Mouse (Mus musculus) CH12.LX (cell line): ENCODE data around the gene Inpp1. TPM values are rescaled to one million over a fixed set of nuclear protein-coding genes. Genes with fewer than 3 reads are reported as not detected.
"Not testable (repeated sequence)": the region's sequence is repeated elsewhere in the genome, so short reads cannot be mapped to it uniquely, and the experiment has no call there.

Experiments used
- DNase-seq: peaks from one replicate; pipeline ENCODE4 v3.0.0-alpha.2; 2013; ENCODE audit errors: extremely low read depth
- H3K27ac ChIP-seq: 2 replicates; pipeline ENCODE4 v1.5.1; 2012; ENCODE audit warnings: low read depth, mild to moderate bottlenecking, control low read depth, moderate library complexity; ENCODE audit not compliant: insufficient read depth
- H3K27me3 ChIP-seq: replicated peaks from 2 replicates; pipeline ENCODE3; 2012; ENCODE audit warnings: inconsistent platforms
- H3K36me3 ChIP-seq, 2 experiments: replicated peaks in 1 of 2; 2 replicates each; pipeline versions ENCODE3 to v1.6.1; 2012; ENCODE audit warnings: inconsistent platforms in 1 of 2, low read length in 1 of 2, mild to moderate bottlenecking in 1 of 2, mixed read lengths in 1 of 2, moderate library complexity in 1 of 2; ENCODE audit not compliant: control insufficient read depth in 1 of 2, insufficient read depth in 1 of 2
- H3K4me1 ChIP-seq, 2 experiments: 2 replicates each; pipeline ENCODE4 v1.6.1; 2012; ENCODE audit warnings: inconsistent platforms in 1 of 2, moderate library complexity in 1 of 2; ENCODE audit not compliant: insufficient read depth in 2 of 2, control insufficient read depth in 1 of 2
- H3K4me2 ChIP-seq: 2 replicates; pipeline ENCODE4 v1.6.1; 2012; ENCODE audit warnings: low read depth, mild to moderate bottlenecking, control low read depth; ENCODE audit not compliant: poor library complexity, insufficient read depth, severe bottlenecking
- H3K4me3 ChIP-seq, 3 experiments: fragments of 150-350 bp in 1 of 3; sonication (generic) in 1 of 3; replicated peaks in 1 of 3; 2 replicates each; pipeline versions ENCODE3 to v1.5.1; 2011 to 2012; ENCODE audit warnings: low read depth in 2 of 3, low read length in 2 of 3, mild to moderate bottlenecking in 2 of 3, moderate library complexity in 2 of 3, control low read depth in 1 of 3, improper control_type of control experiment in 1 of 3, inconsistent platforms in 1 of 3, mixed read lengths in 1 of 3; ENCODE audit not compliant: poor library complexity in 1 of 3
- H3K79me2 ChIP-seq: replicated peaks from 2 replicates; pipeline ENCODE4 v1.6.1; 2012; ENCODE audit warnings: mild to moderate bottlenecking, moderate library complexity; ENCODE audit not compliant: control insufficient read depth, poor library complexity, insufficient read depth, severe bottlenecking; ENCODE audit errors: extremely low read depth
- H3K9ac ChIP-seq: 2 replicates; pipeline ENCODE4 v1.6.1; 2012; ENCODE audit warnings: low read depth, mild to moderate bottlenecking, control low read depth, moderate library complexity; ENCODE audit not compliant: insufficient read depth
- H3K9me3 ChIP-seq: replicated peaks from 2 replicates; pipeline ENCODE3; 2012; ENCODE audit warnings: low read length, inconsistent platforms, mixed read lengths
- CHD1 ChIP-seq: IDR thresholded peaks from 2 replicates; pipeline ENCODE4 v1.6.1; 2012; ENCODE audit warnings: low read depth, low read length, improper control_type of control experiment, inconsistent platforms
- CHD2 ChIP-seq: IDR thresholded peaks from 2 replicates; pipeline ENCODE4 v1.6.1; 2011; ENCODE audit warnings: low read length, improper control_type of control experiment
- CTCF ChIP-seq, 2 experiments: IDR thresholded peaks in 1 of 2; conservative IDR thresholded peaks in 1 of 2; 2 replicates each; pipeline ENCODE4 v1.5.1; 2011 to 2012; ENCODE audit warnings: low read depth in 2 of 2, low read length in 2 of 2, improper control_type of control experiment in 1 of 2, inconsistent platforms in 1 of 2, mild to moderate bottlenecking in 1 of 2, moderate library complexity in 1 of 2
- EP300 ChIP-seq: IDR thresholded peaks from 2 replicates; pipeline ENCODE4 v1.6.1; 2011; ENCODE audit warnings: low read length, improper control_type of control experiment
- ETS1 ChIP-seq: conservative IDR thresholded peaks from 2 replicates; pipeline ENCODE4 v1.6.1; 2012; ENCODE audit warnings: low read depth, mild to moderate bottlenecking, inconsistent platforms, low read length, improper control_type of control experiment, moderate library complexity
- IRF4 ChIP-seq: IDR thresholded peaks from 2 replicates; pipeline ENCODE4 v1.6.1; 2014; ENCODE audit warnings: low read depth, mild to moderate bottlenecking, inconsistent platforms, low read length, improper control_type of control experiment
- JUND ChIP-seq: conservative IDR thresholded peaks from 2 replicates; pipeline ENCODE4 v1.6.1; 2011; ENCODE audit warnings: low read depth, low read length, improper control_type of control experiment
- MEF2A ChIP-seq: IDR thresholded peaks from 2 replicates; pipeline ENCODE4 v1.6.1; 2014; ENCODE audit warnings: low read depth, mild to moderate bottlenecking, inconsistent platforms, low read length, improper control_type of control experiment, borderline replicate concordance
- MYC ChIP-seq: IDR thresholded peaks from 2 replicates; pipeline ENCODE4 v1.6.1; 2011; ENCODE audit warnings: low read depth, mild to moderate bottlenecking, improper control_type of control experiment, low read length
- NELFE ChIP-seq: IDR thresholded peaks from 2 replicates; pipeline ENCODE4 v1.6.1; 2011; ENCODE audit warnings: low read depth, low read length, improper control_type of control experiment
- PAX5 ChIP-seq: IDR thresholded peaks from 2 replicates; pipeline ENCODE4 v1.6.1; 2012; ENCODE audit warnings: low read length, inconsistent platforms, mixed read lengths
- RAD21 ChIP-seq: IDR thresholded peaks from 2 replicates; pipeline ENCODE4 v1.6.1; 2011; ENCODE audit warnings: low read depth, mild to moderate bottlenecking, low read length, improper control_type of control experiment, moderate library complexity
- RCOR1 ChIP-seq: conservative IDR thresholded peaks from 2 replicates; pipeline ENCODE4 v1.6.1; 2012; ENCODE audit warnings: low read depth, mild to moderate bottlenecking, inconsistent platforms, low read length, improper control_type of control experiment
- SIN3A ChIP-seq: IDR thresholded peaks from 2 replicates; pipeline ENCODE4 v1.6.1; 2012; ENCODE audit warnings: low read length, improper control_type of control experiment, inconsistent platforms
- SMC3 ChIP-seq: IDR thresholded peaks from 2 replicates; pipeline ENCODE4 v1.6.1; 2011; ENCODE audit warnings: low read depth, low read length, improper control_type of control experiment
- TBP ChIP-seq: conservative IDR thresholded peaks from 2 replicates; pipeline ENCODE4 v1.6.1; 2011; ENCODE audit warnings: low read depth, low read length, improper control_type of control experiment
- ZC3H11A ChIP-seq: IDR thresholded peaks from 2 replicates; pipeline ENCODE4 v1.6.1; 2012; ENCODE audit warnings: low read depth, mild to moderate bottlenecking, inconsistent platforms, low read length, improper control_type of control experiment
- ZNF384 ChIP-seq: IDR thresholded peaks from 2 replicates; pipeline ENCODE4 v1.6.1; 2012; ENCODE audit warnings: low read depth, low read length, improper control_type of control experiment, inconsistent platforms
- dilution Hi-C: fragments of 300-500 bp; cut with MboI; formaldehyde crosslinking; loops from 2 replicates; pipeline ENCODE4 v1.14.3; 2020; ENCODE audit warnings: low sequenced_read_pairs; ENCODE audit not compliant: extremely low pct_unique_long_range_greater_than_20kb, extremely low pct_ligation_motif_present
- in situ Hi-C: fragments of 300-500 bp; cut with MboI; formaldehyde crosslinking; loops from 3 replicates; pipeline ENCODE4 v1.14.3; 2019; ENCODE audit warnings: low sequenced_read_pairs, low pct_ligation_motif_present, low pct_unique_long_range_greater_than_20kb, mixed read lengths
- polyA plus RNA-seq: library from polyadenylated mRNA; unstranded; fragments of >175 nt; gene quantifications from 2 replicates; pipeline ENCODE4 v1.2.1, GENCODE M21; 2012; ENCODE audit warnings: low read depth; ENCODE audit not compliant: insufficient read length
- total RNA-seq, 2 experiments: library from RNA; depleted of rRNA; stranded (reverse); fragments of 300-350 nt in 1 of 2; fragments of >200 nt in 1 of 2; gene quantifications; 2 replicates each; pipeline ENCODE4 v1.2.3; 2012 to 2014

The Inpp1 gene
- total and polyA plus RNA-seq, 3 experiments = 9.2 to 14.8 (median 10.0) TPM

- Histone ChIP-seq H3K27ac (no peak overlapping the region), H3K36me3 (peaks cover 3 to 21% of the 10 kb centered on the region in 2 experiments), H3K9ac (no peak overlapping the region), H3K27me3 (no peaks in the 10 kb centered on the region), H3K4me1 (peaks cover 0 to 6% of the 10 kb centered on the region in 2 experiments; a peak in 1 of 4 replicates), H3K4me2 (no peak overlapping the region), H3K4me3 (no peak overlapping the region), H3K9me3 (no peaks in the 10 kb centered on the region), H3K79me2 (no peaks in the 10 kb centered on the region)
- dilution Hi-C loops = no loop called here
- in situ Hi-C loops = loop anchor here (25.0 kb wide), 1 partner anchor 219 kb away; the partner anchor contains the start of gene Nemp2
- TF ChIP-seq JUND (peak; percentile 32; the same call in 1 of the 2 replicates), PAX5 (no peak), RCOR1 (no peak), SIN3A (no peak), TBP (no peak), IRF4 (peak; percentile 72; the same call in 1 of the 2 replicates), EP300 (peak; percentile 54), CHD2 (no peak), CHD1 (no peak), ZNF384 (peak; percentile 90), ETS1 (no peak)
- peak; percentile 48 for DNase-seq
Measured at GRCm38 (mm10) chr1:52855904-52856601, 38.6 kb upstream of the Inpp1 start.

DNA sequence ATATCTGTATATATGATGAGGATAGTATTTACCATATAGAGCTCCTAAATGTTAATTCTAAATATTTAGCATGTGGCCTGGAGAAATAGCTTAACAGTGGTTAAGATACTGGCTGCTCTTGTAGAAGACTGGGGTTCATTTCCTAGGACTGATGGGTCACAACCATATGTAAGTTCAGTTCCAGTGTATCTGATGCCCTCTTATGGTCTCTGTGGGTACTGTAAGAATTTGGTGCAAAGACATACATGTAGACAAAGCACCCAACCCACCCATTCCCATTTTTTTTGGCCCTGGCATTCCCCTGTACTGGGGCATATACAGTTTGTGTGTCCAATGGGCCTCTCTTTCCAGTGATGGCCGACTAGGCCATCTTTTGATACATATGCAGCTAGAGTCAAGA lies 36.5 kb upstream of the Inpp1 start:
- in situ Hi-C loops = loop anchor here (25.0 kb wide), 1 partner anchor 217 kb away; the partner anchor contains the start of gene Nemp2
- not testable (repeated sequence) for H3K9me3 ChIP-seq, H3K36me3 ChIP-seq, H3K79me2 ChIP-seq, H3K27me3 ChIP-seq, H3K4me3 ChIP-seq
- TF ChIP-seq MEF2A (peak; percentile 26; the same call in 1 of the 2 replicates), ZC3H11A (peak; percentile 59; the same call in 1 of the 2 replicates), SMC3 (peak; percentile 80), RAD21 (peak; percentile 78), NELFE (peak; percentile 34; the same call in 1 of the 2 replicates), CTCF (conservative IDR thresholded peaks at IDR 0.05 in 1 of 2, IDR thresholded peaks at IDR 0.05 in 1 of 2; ENCODE audit: low read depth in 2 of 2, low read length in 2 of 2) (peak; percentile 28 to 78; a peak in 3 of 4 replicates), MYC (0 out of 2 replicates have a peak, but pooled peaks have one; percentile 17)
- TF ChIP-seq, all 38 proteins: peak for 7; not testable (repeated sequence) for 31
- H3K9ac ChIP-seq, H3K27ac ChIP-seq, dilution Hi-C loops, H3K4me1 ChIP-seq, H3K4me2 ChIP-seq: not testable (repeated sequence)
- peak; percentile 60 for DNase-seq
